Mouse (Mus musculus) G1E (cell line): ENCODE measurements around the gene Larp4b.

Experiments
- CTCF ChIP-seq: IDR thresholded peaks from 2 replicates; pipeline ENCODE4 v1.5.1; 2012; ENCODE audit warnings: low read depth, low read length, inconsistent platforms, mixed read lengths
- GATA1 ChIP-seq: IDR thresholded peaks from 2 replicates; pipeline ENCODE4 v1.6.1; 2012; ENCODE audit warnings: borderline replicate concordance, low read length, inconsistent platforms, mixed read lengths
- POLR2AphosphoS5 ChIP-seq: IDR thresholded peaks from 2 replicates; pipeline ENCODE4 v1.6.1; 2012; ENCODE audit warnings: low read depth, low read length, inconsistent platforms; ENCODE audit not compliant: insufficient replicate concordance

GRCm38 (mm10) chr13:9142371-9142770, 48.7 kb downstream of the Larp4b start:
- TF ChIP-seq GATA1 (no peak), CTCF (no peak), POLR2AphosphoS5 (no peak)
